Mouse (Mus musculus) lung, postnatal 0 days (tissue): ENCODE results near the gene Grik3. TPM values are rescaled to one million over a fixed set of nuclear protein-coding genes. Genes with fewer than 3 reads are reported as not detected.

Experiments
- ATAC-seq: fragments of 200-750 bp; cut with Nextera tagmentation; 2 replicates; pipeline ENCODE4 v1.8.0; 2017; ENCODE audit warnings: moderate library complexity
- DNase-seq: peaks from one replicate; pipeline ENCODE4 v3.0.0-alpha.2; 2016; ENCODE audit warnings: low spot score
- H3K27ac ChIP-seq: fragments of 300-500 bp; sonication (generic); 2 replicates; pipeline ENCODE4 v1.5.1; 2014; ENCODE audit warnings: antibody characterized with exemption, mild to moderate bottlenecking, low read length, mixed read lengths
- H3K27me3 ChIP-seq: fragments of 300-500 bp; sonication (generic); replicated peaks from 2 replicates; pipeline ENCODE4 v1.6.1; 2014; ENCODE audit warnings: low read length, mixed read lengths; ENCODE audit not compliant: insufficient read depth
- H3K36me3 ChIP-seq: fragments of 300-500 bp; sonication (generic); 2 replicates; pipeline ENCODE4 v1.6.1; 2014; ENCODE audit warnings: low read length, mixed read lengths; ENCODE audit not compliant: insufficient read depth
- H3K4me1 ChIP-seq: fragments of 300-500 bp; sonication (generic); 2 replicates; pipeline ENCODE4 v1.6.1; 2014; ENCODE audit warnings: antibody characterized with exemption, low read depth, low read length, mixed read lengths; ENCODE audit not compliant: insufficient read depth
- H3K4me2 ChIP-seq: fragments of 300-500 bp; sonication (generic); replicated peaks from 2 replicates; pipeline ENCODE4 v1.6.1; 2014; ENCODE audit warnings: low read depth, mild to moderate bottlenecking, low read length, moderate library complexity, mixed read lengths
- H3K4me3 ChIP-seq: fragments of 300-500 bp; sonication (generic); 2 replicates; pipeline ENCODE4 v1.5.1; 2014; ENCODE audit warnings: low read depth, low read length
- H3K9ac ChIP-seq: fragments of 300-500 bp; sonication (generic); replicated peaks from 2 replicates; pipeline ENCODE4 v1.6.1; 2014; ENCODE audit warnings: low read depth, mild to moderate bottlenecking
- H3K9me3 ChIP-seq: fragments of 300-500 bp; sonication (generic); 2 replicates; pipeline ENCODE4 v1.6.1; 2016; ENCODE audit warnings: low read length, mixed read lengths
- CTCF ChIP-seq: IDR thresholded peaks from 2 replicates; pipeline ENCODE4 v1.5.1; 2016; ENCODE audit warnings: antibody characterized with exemption, mild to moderate bottlenecking
- EP300 ChIP-seq: IDR thresholded peaks from 2 replicates; pipeline ENCODE4 v1.6.1; 2016; ENCODE audit warnings: antibody characterized with exemption, mild to moderate bottlenecking, control low read depth
- WGBS: fragments of 180-500 bp; shearing (Covaris S2); extraction: QIAGEN DNeasy Blood & Tissue Kit; methylation state at CpG from one replicate; pipeline ENCODE4 v1.1.7; 2014; 5-methylcytosine and 5-hydroxymethylcytosine counted together
- polyA plus RNA-seq: library from polyadenylated mRNA; unstranded; fragments of >200 nt; fragmentation: Nextera tagmentation; extraction: Ambion mirVana; gene quantifications from 2 replicates; pipeline ENCODE4 v1.2.1, GENCODE M21; 2015

Grik3 gene
- polyA plus RNA-seq, 1 experiment from 2014 or later = not detected

GRCm38 (mm10) chr4:125565711-125566439, 75.4 kb downstream of the Grik3 start:
- Histone ChIP-seq H3K27me3 (no peaks in the 10 kb centered on the region), H3K27ac (no peak overlapping the region), H3K36me3 (no peaks in the 10 kb centered on the region), H3K4me2 (no peak overlapping the region), H3K9me3 (no peaks in the 10 kb centered on the region), H3K4me1 (no peaks in the 10 kb centered on the region), H3K4me3 (no peak overlapping the region), H3K9ac (no peak overlapping the region)
- DNase-seq (no peak), ATAC-seq (no peak)
- TF ChIP-seq CTCF (no peak), EP300 (no peak)
- 42% methylated on average over 8 of the region's 8 CpGs for WGBS

GRCm38 (mm10) chr4:125568210-125568609, 77.7 kb downstream of the Grik3 start:
- 79% methylated on average over 6 of the region's 6 CpGs for WGBS
- H3K4me3 ChIP-seq = no peak overlapping the region
- H3K9me3 ChIP-seq = no peaks in the 10 kb centered on the region
- no peaks in the 10 kb centered on the region for H3K36me3 ChIP-seq
- ATAC-seq = no peak
- H3K9ac ChIP-seq = no peak overlapping the region
- H3K4me1 ChIP-seq = no peaks in the 10 kb centered on the region
- TF ChIP-seq CTCF = no peak
- TF ChIP-seq EP300 = no peak
- no peak overlapping the region for H3K27ac ChIP-seq
- H3K27me3 ChIP-seq = no peaks in the 10 kb centered on the region
- no peak overlapping the region for H3K4me2 ChIP-seq
- DNase-seq = no peak

GRCm38 (mm10) chr4:125571651-125572311, 81.3 kb downstream of the Grik3 start:
- 21% methylated on average over 12 of the region's 12 CpGs for WGBS
- no peaks in the 10 kb centered on the region for H3K36me3 ChIP-seq
- H3K4me2 ChIP-seq = no peak overlapping the region
- no peak overlapping the region for H3K4me3 ChIP-seq
- H3K27ac ChIP-seq = no peak overlapping the region
- ATAC-seq (no peak), DNase-seq (no peak)
- no peaks in the 10 kb centered on the region for H3K4me1 ChIP-seq
- H3K9ac ChIP-seq = no peak overlapping the region
- H3K27me3 ChIP-seq = no peaks in the 10 kb centered on the region
- no peaks in the 10 kb centered on the region for H3K9me3 ChIP-seq
- TF ChIP-seq CTCF (no peak), EP300 (no peak)

GRCm38 (mm10) chr4:125572312-125572663, 81.8 kb downstream of the Grik3 start:
- Histone ChIP-seq H3K36me3 (no peaks in the 10 kb centered on the region), H3K9me3 (no peaks in the 10 kb centered on the region), H3K27me3 (no peaks in the 10 kb centered on the region), H3K9ac (no peak overlapping the region), H3K4me2 (no peak overlapping the region), H3K4me3 (no peak overlapping the region), H3K4me1 (no peaks in the 10 kb centered on the region), H3K27ac (no peak overlapping the region)
- WGBS = 6% methylated on average over 5 of the region's 5 CpGs
- ATAC-seq (no peak), DNase-seq (no peak)
- TF ChIP-seq CTCF (no peak), EP300 (no peak)

GRCm38 (mm10) chr4:125573000-125573399, 82.5 kb downstream of the Grik3 start:
- Histone ChIP-seq H3K4me3 (no peak overlapping the region), H3K4me2 (no peak overlapping the region), H3K9me3 (no peaks in the 10 kb centered on the region), H3K36me3 (no peaks in the 10 kb centered on the region), H3K27ac (no peak overlapping the region), H3K9ac (no peak overlapping the region), H3K4me1 (no peaks in the 10 kb centered on the region), H3K27me3 (no peaks in the 10 kb centered on the region)
- WGBS = 23% methylated on average over 5 of the region's 5 CpGs
- ATAC-seq (no peak), DNase-seq (no peak)
- TF ChIP-seq CTCF (no peak), EP300 (no peak)

- Histone ChIP-seq H3K4me2 (no peak overlapping the region), H3K9me3 (no peaks in the 10 kb centered on the region), H3K27ac (no peak overlapping the region), H3K36me3 (no peaks in the 10 kb centered on the region), H3K4me1 (no peaks in the 10 kb centered on the region), H3K4me3 (no peak overlapping the region), H3K27me3 (no peaks in the 10 kb centered on the region), H3K9ac (no peak overlapping the region)
- ATAC-seq = no peak
- no peak for DNase-seq
- 7% methylated on average over 11 of the region's 11 CpGs for WGBS
- TF ChIP-seq CTCF = no peak
- TF ChIP-seq EP300 = no peak
Measured at GRCm38 (mm10) chr4:125573951-125574675, 83.6 kb downstream of the Grik3 start.
